Mouse (Mus musculus) thymus, adult 2 months (tissue): ENCODE results near the gene Gm37240. TPM values are rescaled to one million over a fixed set of nuclear protein-coding genes. Genes with fewer than 3 reads are reported as not detected.

ENCODE experiments used
- DNase-seq: peaks from one replicate; pipeline ENCODE4 v3.0.0; 2021
- H3K27ac ChIP-seq: fragments of 200-500 bp; 2 replicates; pipeline ENCODE4 v1.5.1; 2012; ENCODE audit warnings: low read length, control low read depth; ENCODE audit not compliant: control insufficient read depth, insufficient read depth
- H3K27me3 ChIP-seq: fragments of 200-500 bp; 2 replicates; pipeline ENCODE4 v1.6.1; 2012; ENCODE audit warnings: mild to moderate bottlenecking, low read length, moderate library complexity, mixed read lengths; ENCODE audit not compliant: control insufficient read depth, insufficient read depth
- H3K36me3 ChIP-seq: fragments of 200-500 bp; 2 replicates; pipeline ENCODE4 v1.6.1; 2012; ENCODE audit warnings: mild to moderate bottlenecking, low read length, moderate library complexity; ENCODE audit not compliant: control insufficient read depth, insufficient read depth
- H3K4me1 ChIP-seq: fragments of 200-500 bp; replicated peaks from 2 replicates; pipeline ENCODE4 v1.6.1; 2012; ENCODE audit warnings: low read length; ENCODE audit not compliant: control insufficient read depth, insufficient read depth
- H3K4me3 ChIP-seq: fragments of 200-500 bp; 2 replicates; pipeline ENCODE4 v1.5.1; 2012; ENCODE audit warnings: mild to moderate bottlenecking, low read length, control low read depth, moderate library complexity; ENCODE audit not compliant: control insufficient read depth, insufficient read depth
- CTCF ChIP-seq: fragments of 200-500 bp; IDR thresholded peaks from 2 replicates; pipeline ENCODE4 v1.5.1; 2012; ENCODE audit warnings: mild to moderate bottlenecking, control low read depth, low read length, moderate library complexity, borderline replicate concordance; ENCODE audit not compliant: control insufficient read depth, poor library complexity, insufficient read depth; ENCODE audit errors: extremely low read depth
- POLR2A ChIP-seq: fragments of 200-500 bp; IDR thresholded peaks from 2 replicates; pipeline ENCODE4 v1.6.1; 2012; ENCODE audit warnings: mild to moderate bottlenecking, low read length, control low read depth, moderate library complexity; ENCODE audit not compliant: control insufficient read depth, poor library complexity, insufficient read depth; ENCODE audit errors: extremely low read depth
- WGBS: fragments of 180-500 bp; shearing (Covaris S2); methylation state at CpG from one replicate; pipeline ENCODE4 v1.1.7; 2018; 5-methylcytosine and 5-hydroxymethylcytosine counted together
- polyA plus RNA-seq: library from polyadenylated mRNA; depleted of rRNA; stranded (reverse); fragments of >200 nt; gene quantifications from 2 replicates; pipeline ENCODE4 v1.2.3, GENCODE M21; 2012

Gm37240 gene
- polyA plus RNA-seq, 1 experiment: 7.0 TPM

DNA sequence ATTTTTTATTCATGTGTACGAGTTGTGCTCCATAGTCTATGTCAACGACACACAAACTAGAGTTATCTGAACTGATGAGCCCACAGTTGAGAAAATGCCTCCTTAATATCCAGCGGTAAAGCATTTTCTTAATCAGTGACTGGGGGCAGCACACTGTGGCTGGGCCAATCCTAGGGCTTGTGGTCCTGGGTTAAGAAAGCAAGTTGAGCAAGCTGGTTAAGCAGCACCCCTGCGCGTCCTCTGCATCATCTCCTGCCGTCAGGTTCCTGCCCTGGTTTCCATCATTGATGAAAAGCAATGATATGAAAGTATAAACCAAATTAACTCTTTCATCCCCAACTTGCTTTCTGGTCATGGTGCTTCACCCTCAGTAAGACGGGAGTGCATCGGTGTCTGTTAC is 1394.7 kb downstream of the Gm37240 start:
- WGBS: 84% methylated on average over 8 of the region's 8 CpGs
- Histone ChIP-seq H3K36me3 (0 out of 2 replicates have a peak, but pooled peaks cover 7% of the 10 kb centered on the region), H3K27me3 (no peaks in the 10 kb centered on the region), H3K4me3 (no peak overlapping the region), H3K4me1 (no peaks in the 10 kb centered on the region), H3K27ac (no peak overlapping the region)
- TF ChIP-seq POLR2A: no peak
- TF ChIP-seq CTCF: no peak
- no peak for DNase-seq

DNA sequence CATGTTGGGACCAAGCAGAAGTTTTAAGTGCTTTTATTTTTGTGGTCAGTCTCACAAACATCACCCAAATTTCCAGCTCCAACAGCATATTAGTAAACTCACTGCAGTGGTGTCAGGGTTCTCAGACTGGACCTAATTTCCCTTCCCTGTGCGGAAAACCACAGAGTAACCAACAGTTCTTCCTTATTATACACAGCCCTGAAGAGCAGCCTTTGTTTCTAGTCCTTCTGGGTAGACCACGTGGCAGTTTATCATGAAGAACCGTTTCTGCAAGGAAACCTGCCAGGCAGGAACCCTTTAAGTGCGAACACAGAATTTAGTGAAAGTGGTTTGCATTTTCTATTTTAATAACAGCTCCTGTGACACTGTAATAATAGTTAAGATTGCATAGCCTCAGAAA is 1395.2 kb downstream of the Gm37240 start:
- 20% methylated on average over 4 of the region's 4 CpGs for WGBS
- DNase-seq: no peak
- Histone ChIP-seq H3K36me3 (0 out of 2 replicates have a peak, but pooled peaks cover 6% of the 10 kb centered on the region), H3K4me1 (no peaks in the 10 kb centered on the region), H3K27me3 (no peaks in the 10 kb centered on the region), H3K27ac (no peak overlapping the region), H3K4me3 (no peak overlapping the region)
- TF ChIP-seq CTCF (no peak), POLR2A (no peak)

DNA sequence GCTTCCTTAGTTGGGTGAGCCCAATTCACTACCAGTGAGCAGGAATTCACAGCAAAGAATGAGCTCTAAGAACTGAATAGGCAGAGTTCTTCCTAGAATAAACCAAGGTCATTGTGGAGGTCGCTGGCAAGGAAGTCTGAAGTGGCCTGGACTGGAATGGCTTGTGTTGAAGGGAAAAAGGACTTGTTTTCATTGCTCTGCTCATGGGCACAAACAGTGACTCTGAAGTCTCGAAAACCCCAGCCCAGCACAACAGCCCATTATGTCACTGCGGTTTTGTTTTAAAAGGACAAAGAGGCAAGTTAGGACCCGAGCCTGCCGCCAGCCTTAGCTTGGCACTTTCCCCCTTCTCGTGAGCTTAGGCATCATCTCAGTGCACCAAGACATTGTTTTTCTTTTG is 1398.6 kb downstream of the Gm37240 start:
- no peaks in the 10 kb centered on the region for H3K4me1 ChIP-seq
- no peaks in the 10 kb centered on the region for H3K36me3 ChIP-seq
- WGBS: 89% methylated on average over 6 of the region's 6 CpGs
- no peaks in the 10 kb centered on the region for H3K27me3 ChIP-seq
- no peak overlapping the region for H3K27ac ChIP-seq
- no peak overlapping the region for H3K4me3 ChIP-seq
- DNase-seq: no peak
- no peak for TF ChIP-seq POLR2A
- no peak for TF ChIP-seq CTCF

DNA sequence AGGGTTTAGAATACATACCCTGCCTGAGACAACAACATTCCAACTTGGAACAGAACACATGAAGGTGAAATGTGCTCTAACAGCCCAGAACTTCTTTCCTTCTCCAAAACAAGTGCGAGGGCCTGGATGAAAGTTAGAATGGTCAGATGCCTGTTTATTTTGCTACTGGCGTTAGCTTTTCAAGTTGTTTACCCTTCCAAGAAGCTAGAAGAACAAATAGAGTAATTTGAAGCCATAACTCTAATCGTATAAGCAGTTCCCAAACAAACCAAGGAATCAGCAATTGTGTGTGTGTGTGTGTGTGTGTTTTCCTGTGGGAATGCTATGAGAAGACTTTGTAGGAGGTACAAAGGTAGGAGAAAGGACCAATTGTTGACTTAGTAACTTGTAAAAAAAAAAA is 1402.4 kb downstream of the Gm37240 start:
- WGBS: 93% methylated on average over 3 of the region's 3 CpGs

DNA sequence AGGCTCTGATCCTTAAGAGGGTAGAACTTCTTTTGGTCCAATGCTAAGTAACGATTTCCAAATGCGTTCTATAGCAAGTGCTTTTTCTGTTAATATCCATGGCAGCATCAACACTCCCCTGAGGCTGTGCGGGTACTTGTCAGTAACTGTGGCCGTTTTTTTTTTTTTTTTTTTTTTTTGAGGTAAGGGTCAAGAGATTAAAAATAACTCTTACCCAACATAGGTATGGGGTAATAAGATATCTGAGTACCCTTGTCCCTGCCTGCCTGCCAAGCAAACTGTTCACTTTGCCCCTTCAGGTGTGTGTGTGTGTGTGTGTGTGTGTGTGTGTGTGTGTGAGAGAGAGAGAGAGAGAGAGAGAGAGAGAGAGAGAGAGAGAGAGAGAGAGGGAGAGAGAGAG is 1403.0 kb downstream of the Gm37240 start:
- 97% methylated on average over 4 of the region's 4 CpGs for WGBS
- H3K27ac ChIP-seq: no peak overlapping the region
- no peak for TF ChIP-seq POLR2A
- TF ChIP-seq CTCF: no peak
- peaks cover 13% of the 10 kb centered on the region; the same call in 1 of the 2 replicates for H3K27me3 ChIP-seq
- no peaks in the 10 kb centered on the region for H3K36me3 ChIP-seq
- no peak for DNase-seq
- no peak overlapping the region for H3K4me3 ChIP-seq
- peaks cover 2% of the 10 kb centered on the region; the same call in 1 of the 2 replicates for H3K4me1 ChIP-seq

More for the DNA sequence above, 1402.4 kb downstream of the Gm37240 start:
- H3K27ac ChIP-seq: no peak overlapping the region
- peaks cover 2% of the 10 kb centered on the region; the same call in 1 of the 2 replicates for H3K4me1 ChIP-seq
- no peak for DNase-seq
- H3K4me3 ChIP-seq: no peak overlapping the region
- H3K27me3 ChIP-seq: peaks cover 11% of the 10 kb centered on the region; the same call in 1 of the 2 replicates
- TF ChIP-seq CTCF (no peak), POLR2A (no peak)
- H3K36me3 ChIP-seq: no peaks in the 10 kb centered on the region

DNA sequence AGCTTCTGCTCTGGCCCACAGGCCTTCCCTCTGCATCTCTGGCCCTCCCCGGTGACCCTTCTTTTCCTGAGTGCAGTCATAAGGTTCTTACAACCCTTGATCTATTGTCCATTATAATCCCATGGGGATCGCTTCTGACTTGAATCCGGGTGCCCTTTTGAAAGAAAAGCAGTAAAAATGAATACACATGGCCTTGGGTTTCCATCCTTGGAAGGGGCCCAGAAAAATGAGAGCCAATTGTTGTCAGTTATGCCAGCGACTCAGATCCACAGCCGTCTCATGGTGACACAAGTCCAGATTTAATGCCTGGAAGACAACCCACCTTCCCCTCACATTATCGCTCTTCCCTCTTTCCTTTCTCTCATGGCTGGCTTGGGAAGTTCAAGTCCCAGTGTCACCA is 1405.2 kb downstream of the Gm37240 start:
- TF ChIP-seq CTCF (no peak), POLR2A (no peak)

DNA sequence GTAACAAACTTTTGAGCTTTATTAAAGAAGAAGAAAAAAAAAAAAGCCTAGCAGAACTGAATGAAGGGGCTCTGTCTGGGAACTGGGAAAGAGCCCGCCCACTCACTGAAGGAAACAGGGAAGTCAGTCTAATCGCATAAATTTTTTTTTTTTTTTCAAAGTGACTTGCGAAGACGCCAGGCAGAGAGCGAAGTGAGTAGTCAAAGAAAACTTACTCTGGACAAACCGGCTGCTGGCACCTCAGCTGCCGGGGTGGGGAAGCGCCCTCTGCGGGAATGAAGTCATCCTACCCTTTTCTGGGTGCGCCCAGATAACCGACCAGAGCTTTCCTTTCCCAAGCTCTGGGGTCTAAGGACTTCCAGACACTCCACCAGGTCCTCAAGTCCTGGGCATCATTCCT is 1406.2 kb downstream of the Gm37240 start:
- H3K4me3 ChIP-seq: no peak overlapping the region
- no peak for DNase-seq
- peaks cover 2% of the 10 kb centered on the region; the same call in 1 of the 2 replicates for H3K4me1 ChIP-seq
- peaks cover 15% of the 10 kb centered on the region; the same call in 1 of the 2 replicates for H3K27me3 ChIP-seq
- no peaks in the 10 kb centered on the region for H3K36me3 ChIP-seq
- H3K27ac ChIP-seq: no peak overlapping the region
- WGBS: 6% methylated on average over 11 of the region's 11 CpGs
- TF ChIP-seq POLR2A: no peak
- TF ChIP-seq CTCF: no peak

More for the DNA sequence above, 1405.2 kb downstream of the Gm37240 start:
- peaks cover 15% of the 10 kb centered on the region; the same call in 1 of the 2 replicates for H3K27me3 ChIP-seq
- no peaks in the 10 kb centered on the region for H3K36me3 ChIP-seq
- WGBS: 95% methylated on average over 6 of the region's 6 CpGs
- H3K4me3 ChIP-seq: no peak overlapping the region
- no peak for DNase-seq
- no peak overlapping the region for H3K27ac ChIP-seq
- peaks cover 2% of the 10 kb centered on the region; the same call in 1 of the 2 replicates for H3K4me1 ChIP-seq
